Mouse (Mus musculus) megakaryocyte-erythroid progenitor cell, adult 5-6 weeks (primary cell): Measurements from ENCODE around the gene Serpina3k. TPM values are rescaled to one million over a fixed set of nuclear protein-coding genes. Genes with fewer than 3 reads are reported as not detected.
"Not testable (repeated sequence)": the region's sequence is repeated elsewhere in the genome, so short reads cannot be mapped to it uniquely, and the experiment has no call there.

Source experiments
- ATAC-seq: replicated peaks from 2 replicates; pipeline ENCODE4 v1.8.0; 2016; ENCODE audit warnings: mild to moderate bottlenecking, inconsistent platforms; ENCODE audit not compliant: severe bottlenecking, poor library complexity, low FRiP score, low TSS enrichment
- total RNA-seq, 2 experiments: library from RNA; stranded (forward) in 1 of 2; stranded (reverse) in 1 of 2; fragments of 200-1000, 215-1000 nt in 1 of 2; fragments of >200 nt in 1 of 2; fragmentation: Nextera tagmentation in 1 of 2; gene quantifications; 2 replicates each; pipeline ENCODE4 v1.2.3; 2014 to 2017

Serpina3k gene
- total RNA-seq, 2 experiments from 2014 or later = not detected

GRCm38 (mm10) chr12:104381071-104381604 is 42.9 kb downstream of the Serpina3k start:
- ATAC-seq = not testable (repeated sequence)

GRCm38 (mm10) chr12:104385987-104386386 is 47.7 kb downstream of the Serpina3k start:
- not testable (repeated sequence) for ATAC-seq

GRCm38 (mm10) chr12:104386878-104387277 is 48.6 kb downstream of the Serpina3k start:
- not testable (repeated sequence) for ATAC-seq

GRCm38 (mm10) chr12:104388477-104388876 is 50.2 kb downstream of the Serpina3k start:
- ATAC-seq = no peak

DNA sequence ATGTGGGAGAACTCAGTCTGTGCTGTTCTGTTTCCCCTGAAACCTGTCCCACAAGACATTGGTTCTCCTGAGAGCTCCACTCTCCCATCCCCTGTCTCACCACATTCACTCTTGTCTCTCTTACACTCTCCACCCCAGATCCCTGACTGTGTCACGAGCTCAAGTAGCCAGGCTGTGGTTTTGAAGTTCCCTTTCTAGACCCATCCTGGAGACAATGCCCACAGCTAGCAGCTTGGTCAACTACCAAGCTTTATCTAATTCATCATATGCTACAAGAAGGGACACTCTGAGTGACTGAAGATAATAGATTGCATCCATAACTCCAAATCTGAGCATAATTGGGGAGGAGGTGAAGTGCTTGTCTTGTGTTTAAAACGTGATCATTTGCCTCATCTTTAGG is 52.8 kb downstream of the Serpina3k start:
- not testable (repeated sequence) for ATAC-seq

Other genes starting within 250 kb of the Serpina3k start
- not detected in 2 replicates for gene Serpina5, start 237.4 kb upstream of the Serpina3k start, total RNA-seq (2014; fragmentation: Nextera tagmentation)
- gene Serpina5, start 237.4 kb upstream of the Serpina3k start, total RNA-seq (2017) = not detected in 2 replicates
- gene Serpina3a, start 225.8 kb upstream of the Serpina3k start, total RNA-seq (2014; fragmentation: Nextera tagmentation) = not detected in 2 replicates
- not detected in 2 replicates for gene Serpina3a, start 225.8 kb upstream of the Serpina3k start, total RNA-seq (2017)
- gene Serpina3b, start 210.5 kb upstream of the Serpina3k start, total RNA-seq (2014; fragmentation: Nextera tagmentation) = not detected in 2 replicates
- gene Serpina3b, start 210.5 kb upstream of the Serpina3k start, total RNA-seq (2017) = not detected in 2 replicates
- not detected in 2 replicates for gene Serpina3c, start 184.6 kb upstream of the Serpina3k start, total RNA-seq (2014; fragmentation: Nextera tagmentation)
- not detected in 2 replicates for gene Serpina3c, start 184.6 kb upstream of the Serpina3k start, total RNA-seq (2017)
- 0.82 and 1.6 TPM in 2 replicates for gene Serpina3f, start 123.9 kb upstream of the Serpina3k start, total RNA-seq (2014; fragmentation: Nextera tagmentation)
- gene Serpina3f, start 123.9 kb upstream of the Serpina3k start, total RNA-seq (2017) = 0.11 and 1.9 TPM in 2 replicates
- 1.4 and 15.7 TPM in 2 replicates for gene Serpina3g, start 102.2 kb upstream of the Serpina3k start, total RNA-seq (2014; fragmentation: Nextera tagmentation)
- 12.0 and 28.0 TPM in 2 replicates for gene Serpina3g, start 102.2 kb upstream of the Serpina3k start, total RNA-seq (2017)
- not detected in 2 replicates for gene Serpina3i, start 75.4 kb upstream of the Serpina3k start, total RNA-seq (2014; fragmentation: Nextera tagmentation)
- gene Serpina3i, start 75.4 kb upstream of the Serpina3k start, total RNA-seq (2017) = not detected in 2 replicates
- not detected in 2 replicates for gene Serpina3j, start 23.9 kb upstream of the Serpina3k start, total RNA-seq (2014; fragmentation: Nextera tagmentation)
- gene Serpina3j, start 23.9 kb upstream of the Serpina3k start, total RNA-seq (2017) = not detected in 2 replicates
- gene Serpina3m, start within 50 bp of the Serpina3k start, total RNA-seq (2014; fragmentation: Nextera tagmentation) = not detected in 2 replicates
- gene Serpina3m, start within 50 bp of the Serpina3k start, total RNA-seq (2017) = not detected in 2 replicates
- not detected in 2 replicates for gene Serpina3n, start 68.2 kb downstream of the Serpina3k start, total RNA-seq (2014; fragmentation: Nextera tagmentation)
- gene Serpina3n, start 68.2 kb downstream of the Serpina3k start, total RNA-seq (2017) = not detected in 2 replicates
- gene Gsc, start 134.8 kb downstream of the Serpina3k start, total RNA-seq (2014; fragmentation: Nextera tagmentation) = not detected in 2 replicates
- gene Gsc, start 134.8 kb downstream of the Serpina3k start, total RNA-seq (2017) = not detected in 2 replicates